Mouse (Mus musculus) retina, embryonic 14.5 days (tissue): ENCODE data around the gene Btg3.

Source experiments
- DNase-seq: peaks from one replicate; pipeline ENCODE4 v3.0.0-alpha.2; 2015; ENCODE audit warnings: low spot score

Gene Btg3

GRCm38 (mm10) chr16:78346662-78347327, 30.2 kb downstream of the Btg3 start:
- DNase-seq = peak; percentile 60

- DNase-seq = no peak
These were observed 33.2 kb downstream of the Btg3 start for GRCm38 (mm10) chr16:78343792-78344191.

DNA sequence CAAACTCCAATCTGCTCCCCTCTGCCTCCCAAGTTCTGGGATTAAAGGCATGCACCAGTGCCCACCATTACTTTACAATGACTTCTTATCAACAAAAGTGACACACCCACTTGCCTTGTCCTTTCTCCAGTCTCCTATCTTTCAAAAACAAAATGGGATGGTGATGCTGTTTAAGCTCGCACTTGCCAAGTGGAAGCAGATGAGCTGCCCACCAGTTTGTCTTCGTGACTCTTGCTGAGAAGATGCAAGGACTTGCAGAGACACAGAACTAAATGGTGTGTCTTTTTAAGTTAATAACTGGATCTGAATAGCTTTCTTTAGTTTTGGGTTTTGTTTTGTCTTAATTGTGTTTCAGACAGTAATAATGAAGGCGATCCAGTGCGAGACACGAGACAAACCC, 34.2 kb downstream of the Btg3 start:
- DNase-seq = no peak

GRCm38 (mm10) chr16:78341356-78341755, 35.6 kb downstream of the Btg3 start:
- DNase-seq = no peak

DNA sequence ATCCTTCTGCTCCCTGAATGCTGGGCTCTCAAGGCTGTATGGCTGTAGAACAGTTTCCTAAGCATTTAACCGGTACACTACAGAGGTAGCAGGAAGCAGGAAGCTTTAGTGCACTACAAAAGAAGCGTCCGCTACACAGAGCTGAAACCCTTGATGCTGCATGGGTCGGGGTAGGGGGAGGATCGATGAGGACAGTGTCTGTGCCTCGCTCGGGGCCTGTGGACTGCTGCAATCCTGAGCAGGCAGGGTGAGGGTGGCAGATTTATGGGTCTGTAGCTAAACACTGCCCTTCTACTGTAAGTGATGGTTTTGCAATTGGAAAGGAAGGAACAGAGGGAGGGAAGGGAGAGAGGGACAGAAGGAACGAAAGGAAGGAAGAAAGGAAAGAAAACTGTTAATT, 39.8 kb downstream of the Btg3 start:
- no peak for DNase-seq

DNA sequence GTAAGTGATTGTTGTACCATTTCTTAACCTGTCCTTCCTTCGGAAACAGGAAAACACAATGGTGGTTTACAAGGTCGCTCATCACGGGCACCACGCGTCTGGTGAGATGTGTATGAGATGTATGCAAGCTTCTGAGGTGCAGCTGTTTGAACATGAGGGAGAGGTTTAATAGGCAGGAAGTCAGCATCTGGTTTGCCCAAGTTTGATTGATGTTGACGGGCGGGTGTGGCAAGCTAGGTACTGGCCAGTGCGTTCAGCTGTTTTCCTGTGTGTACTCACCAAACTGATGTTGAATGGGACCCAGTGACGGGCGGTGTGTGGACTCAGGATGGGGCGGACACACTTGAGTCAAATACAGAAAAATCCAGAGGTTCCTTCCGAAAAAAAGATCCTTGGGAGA, 49.0 kb downstream of the Btg3 start:
- no peak for DNase-seq

GRCm38 (mm10) chr16:78327562-78327961, 49.4 kb downstream of the Btg3 start:
- DNase-seq = no peak

DNA sequence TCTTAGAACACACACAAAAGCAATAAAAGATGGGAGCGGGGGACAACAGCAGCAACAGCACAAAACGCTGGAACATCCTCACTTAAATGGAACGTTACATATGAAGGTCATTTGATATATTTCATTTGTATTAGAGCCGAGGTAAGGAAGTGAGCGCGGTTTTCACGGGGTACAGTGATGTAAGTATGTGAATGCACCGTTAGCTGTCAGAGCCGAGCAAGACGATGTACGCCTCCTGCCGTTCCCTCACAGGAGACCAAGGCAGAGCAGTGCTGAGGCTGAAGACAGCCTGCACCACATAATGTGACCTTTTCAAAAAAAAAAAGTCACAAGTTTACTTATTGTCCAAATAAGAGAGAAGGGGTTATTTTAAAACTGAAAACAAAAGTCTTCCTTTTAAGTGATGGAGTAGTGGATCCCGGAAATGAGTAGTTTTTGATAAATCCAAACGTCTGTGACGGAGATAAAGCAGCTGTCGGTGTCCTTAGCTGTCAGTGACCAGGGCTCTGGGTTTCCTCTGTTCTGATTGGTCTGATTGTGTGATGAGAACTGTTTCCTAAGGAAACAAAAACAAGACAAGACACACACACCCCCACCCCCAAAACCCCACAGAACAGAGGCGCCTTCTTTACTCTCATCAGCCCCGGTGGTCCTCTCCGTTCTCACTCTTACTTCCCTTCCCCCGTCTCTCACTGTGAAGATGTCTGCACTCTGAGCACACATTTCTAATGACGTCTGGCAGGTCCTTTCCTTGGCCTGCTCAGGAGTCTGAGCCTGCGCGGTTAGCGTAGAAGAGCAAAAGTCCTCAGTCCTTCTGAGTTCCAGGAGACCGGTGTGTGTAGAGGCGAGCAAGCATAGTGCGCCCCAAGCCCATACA, 50.8 kb downstream of the Btg3 start:
- DNase-seq = no peak

DNA sequence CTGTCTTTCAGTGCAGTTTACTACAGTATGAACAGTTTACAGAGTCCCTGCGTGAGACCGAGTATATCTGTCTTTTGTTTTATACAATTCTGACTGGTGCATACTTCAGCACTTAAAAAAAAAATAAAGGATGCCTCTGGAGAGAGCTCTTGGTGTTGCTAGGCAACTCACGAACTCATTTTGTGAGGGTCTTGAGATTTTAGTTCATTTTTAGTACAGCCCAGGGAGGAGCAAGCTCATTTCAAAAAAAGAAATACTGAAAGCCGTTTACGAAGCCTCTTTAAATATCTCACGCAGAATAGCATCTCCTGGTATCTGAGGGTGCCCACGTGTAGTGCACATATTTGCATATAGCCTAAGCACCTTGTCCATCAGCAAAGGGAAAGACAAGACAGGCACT, 54.9 kb downstream of the Btg3 start:
- no peak for DNase-seq

DNA sequence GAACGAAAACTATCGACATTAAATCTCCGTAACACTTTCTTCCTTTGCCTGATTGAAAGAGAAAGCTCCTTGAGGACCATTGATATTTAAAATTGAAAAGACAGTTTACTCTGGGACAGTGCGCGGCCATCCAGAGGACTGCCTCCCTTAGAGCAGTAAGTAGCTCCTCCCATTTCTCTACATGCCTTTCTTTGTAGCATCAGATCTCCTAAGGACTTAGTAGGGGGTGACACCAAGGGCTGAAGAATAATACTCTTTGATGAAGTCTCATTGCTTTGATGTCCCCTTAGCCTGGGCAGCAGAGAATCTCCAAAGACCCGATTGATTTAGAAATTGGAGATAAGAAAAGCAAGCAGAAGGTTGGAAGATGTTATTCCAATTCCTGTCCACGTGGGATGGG, 55.4 kb downstream of the Btg3 start:
- no peak for DNase-seq

- no peak for DNase-seq
These were observed 57.3 kb downstream of the Btg3 start for GRCm38 (mm10) chr16:78319711-78320110.

- no peak for DNase-seq
These were observed 59.0 kb downstream of the Btg3 start for GRCm38 (mm10) chr16:78317960-78318359.

DNA sequence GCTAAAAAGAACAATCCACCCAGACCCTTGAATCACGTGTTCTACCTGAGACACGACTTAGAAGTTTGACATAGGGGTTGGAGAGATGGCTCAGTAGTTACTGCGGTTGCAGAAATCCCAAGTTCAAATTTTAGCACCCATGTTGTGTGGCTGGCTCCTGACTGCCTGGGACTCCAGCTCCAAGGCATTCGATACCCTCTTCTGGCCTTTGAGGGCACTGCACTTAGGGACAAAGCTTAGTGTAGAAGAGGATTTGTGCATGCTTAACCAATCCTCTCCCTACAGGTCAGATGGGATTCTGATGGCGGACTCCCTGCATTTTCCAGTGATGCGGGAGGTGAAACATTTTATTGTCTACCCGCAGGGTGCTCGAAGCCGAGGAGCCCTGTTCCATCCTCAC, 60.1 kb downstream of the Btg3 start:
- DNase-seq = peak; percentile 52

DNA sequence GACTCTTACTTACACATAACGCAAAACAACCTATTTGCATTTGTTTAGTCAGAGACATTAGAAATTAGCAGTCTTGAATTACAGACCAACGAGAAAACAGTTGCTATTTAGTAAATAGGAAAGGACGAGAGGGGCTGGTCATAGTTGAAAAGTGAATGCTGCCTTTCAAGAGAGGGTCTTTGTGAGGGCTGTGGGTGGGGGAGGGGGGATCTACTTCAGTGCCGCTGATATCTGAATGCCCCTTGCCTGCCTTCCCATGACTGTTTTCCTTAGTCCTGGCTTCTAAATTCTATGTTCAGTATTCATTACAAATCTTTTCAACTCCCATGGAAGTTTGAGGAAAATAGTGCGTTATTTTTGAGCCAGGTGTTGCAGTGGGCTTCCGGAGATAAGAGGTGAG, 63.0 kb downstream of the Btg3 start:
- DNase-seq = no peak

DNA sequence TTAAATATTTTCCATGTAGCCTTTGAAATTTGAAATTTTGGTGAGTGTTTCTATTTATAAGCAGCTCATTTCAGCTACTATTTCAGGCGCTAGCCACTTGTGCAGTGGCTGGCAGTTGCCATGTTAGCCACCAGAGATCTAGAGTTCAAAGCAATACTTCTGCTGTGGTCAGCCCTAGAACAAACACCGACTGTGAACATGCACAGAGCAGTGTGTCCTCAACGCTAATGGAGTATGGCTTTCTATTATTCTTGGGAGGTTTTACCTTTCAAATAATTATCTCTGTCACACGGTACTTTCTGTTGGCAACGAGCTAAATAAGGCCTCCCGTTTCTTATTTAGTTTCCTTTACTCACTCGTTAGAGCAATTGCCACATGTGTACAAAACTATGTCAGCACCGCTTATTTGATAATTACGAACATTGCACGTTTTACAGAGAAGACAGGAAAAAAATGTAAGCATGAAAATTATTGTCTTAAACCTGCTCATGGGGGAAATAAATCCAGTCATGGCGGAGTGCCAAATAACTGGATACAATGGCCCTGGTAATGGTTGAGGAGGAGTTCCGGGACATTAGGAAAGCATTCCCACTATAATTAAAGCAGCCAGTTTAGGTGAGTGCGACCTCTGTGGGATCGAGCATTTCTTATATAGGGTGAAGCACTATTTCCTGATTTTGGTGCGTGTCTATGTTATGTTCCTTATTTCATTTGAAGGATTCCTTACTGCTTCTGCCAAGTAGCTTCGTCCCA, 63.7 kb downstream of the Btg3 start:
- DNase-seq = peak; percentile 18

GRCm38 (mm10) chr16:78309258-78309657, 67.7 kb downstream of the Btg3 start:
- DNase-seq = no peak

GRCm38 (mm10) chr16:78307476-78308192, 69.4 kb downstream of the Btg3 start:
- DNase-seq = no peak

GRCm38 (mm10) chr16:78306606-78307005, 70.4 kb downstream of the Btg3 start:
- DNase-seq = no peak

GRCm38 (mm10) chr16:78305606-78306100, 71.3 kb downstream of the Btg3 start:
- no peak for DNase-seq

DNA sequence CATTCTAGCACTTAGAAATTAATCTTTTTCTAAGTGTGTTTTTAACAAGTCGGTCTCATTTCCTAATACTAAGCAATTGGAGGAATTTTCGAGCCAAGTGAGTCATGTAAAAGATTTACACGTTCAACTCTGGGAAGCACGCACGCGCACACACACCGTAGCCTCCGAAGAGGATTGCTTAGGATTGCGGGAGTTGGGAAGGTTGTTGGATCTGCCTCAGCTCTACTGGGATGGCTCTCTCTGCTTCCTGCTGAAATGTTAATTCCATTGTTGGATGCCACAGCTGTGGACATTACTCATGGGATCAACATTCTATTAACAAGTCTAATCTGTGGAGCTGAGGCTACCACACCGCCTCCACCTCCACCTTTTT, 74.3 kb downstream of the Btg3 start:
- DNase-seq = peak; percentile 57

DNA sequence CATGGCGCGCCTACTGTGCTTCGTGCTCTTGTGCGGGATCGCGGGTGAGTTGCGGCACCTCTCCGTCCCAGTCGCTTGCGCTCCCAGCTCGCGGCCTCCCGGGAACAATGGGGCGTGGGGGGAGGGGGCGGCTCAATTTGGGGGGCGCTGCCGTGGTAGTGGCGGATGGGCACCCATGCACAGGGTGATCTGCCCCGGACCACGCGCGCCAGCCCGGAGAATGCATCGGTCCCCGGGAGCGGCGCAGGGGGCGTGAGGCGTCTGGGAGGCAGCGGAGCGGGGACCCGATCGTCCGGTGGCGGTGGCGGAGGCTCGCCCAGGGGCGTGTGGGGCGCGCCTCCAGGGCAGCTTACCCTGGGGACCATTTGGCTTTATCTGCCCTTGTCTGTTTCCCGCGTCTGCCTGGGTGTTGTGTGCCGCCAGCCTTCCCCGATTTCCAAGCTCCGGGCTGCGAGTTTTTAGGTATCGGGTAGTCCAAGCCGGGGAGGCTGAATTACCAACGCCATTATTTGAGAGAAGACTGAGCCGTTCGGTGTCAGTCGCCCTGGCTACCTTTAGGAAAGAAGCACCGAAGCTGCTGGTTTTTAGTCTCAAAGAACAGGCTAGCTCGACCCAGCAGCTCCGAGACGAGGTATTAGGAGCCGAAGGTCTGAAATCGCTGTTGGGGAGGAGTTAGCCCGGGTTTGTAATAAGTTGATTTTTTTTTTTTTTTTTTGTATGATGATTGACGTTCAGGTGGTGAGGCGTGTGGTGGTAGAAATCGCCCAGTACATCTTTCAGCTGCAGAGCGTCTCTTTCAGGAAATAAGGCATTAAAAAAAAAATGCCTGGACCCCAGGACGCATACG, 74.9 kb downstream of the Btg3 start:
- DNase-seq = peak; percentile 55
